Mouse (Mus musculus): Measurements from ENCODE around the gene Atp1b1. TPM values are rescaled to one million over a fixed set of nuclear protein-coding genes. Genes with fewer than 3 reads are reported as not detected.

Atp1b1 gene
- polyA plus RNA-seq, 1 experiment from 2014 or later, result 45.5 TPM

- H3K4me3 ChIP-seq, result no peak overlapping the region
- no peaks in the 10 kb centered on the region for H3K27me3 ChIP-seq
- no peak overlapping the region for H3K4me2 ChIP-seq (replicated peaks)
- H3K36me3 ChIP-seq, result no peaks in the 10 kb centered on the region
- H3K4me1 ChIP-seq, result peaks cover 8% of the 10 kb centered on the region; the same call in 1 of the 2 replicates
- whole genome bisulfite sequencing, result 90% methylated on average over 7 of the region's 7 CpGs
- no peak overlapping the region for H3K27ac ChIP-seq (replicated peaks)
- no peak overlapping the region for H3K9ac ChIP-seq (replicated peaks)
- no peaks in the 10 kb centered on the region for H3K9me3 ChIP-seq
- ATAC-seq (ENCODE audit: low FRiP score, low read depth), result no peak
Observed at GRCm38 (mm10) chr1:164411306-164411705, 46.8 kb downstream of the Atp1b1 start.

GRCm38 (mm10) chr1:164408655-164409054, 49.5 kb downstream of the Atp1b1 start:
- H3K36me3 ChIP-seq, result peaks cover 5% of the 10 kb centered on the region; the same call in 1 of the 2 replicates
- peak; percentile 47; the same call in 1 of the 2 replicates for ATAC-seq (ENCODE audit: low FRiP score, low read depth)
- no peak overlapping the region for H3K9ac ChIP-seq (replicated peaks)
- no peak overlapping the region for H3K4me2 ChIP-seq (replicated peaks)
- H3K27ac ChIP-seq (replicated peaks), result no peak overlapping the region
- WGBS, result 45% methylated on average over 2 of the region's 2 CpGs
- no peaks in the 10 kb centered on the region for H3K27me3 ChIP-seq
- H3K4me3 ChIP-seq, result no peak overlapping the region
- no peaks in the 10 kb centered on the region for H3K9me3 ChIP-seq
- peaks cover 8% of the 10 kb centered on the region; the same call in 1 of the 2 replicates for H3K4me1 ChIP-seq

- Histone ChIP-seq H3K4me1 (peaks cover 8% of the 10 kb centered on the region; the same call in 1 of the 2 replicates), H3K4me2 (replicated peaks) (no peak overlapping the region), H3K27ac (replicated peaks) (no peak overlapping the region), H3K4me3 (no peak overlapping the region), H3K9ac (replicated peaks) (no peak overlapping the region), H3K9me3 (peaks cover 6% of the 10 kb centered on the region), H3K27me3 (no peaks in the 10 kb centered on the region), H3K36me3 (peaks cover 17% of the 10 kb centered on the region)
- 43% methylated on average over 5 of the region's 5 CpGs for WGBS
- no peak for ATAC-seq (ENCODE audit: low FRiP score, low read depth)
Observed at GRCm38 (mm10) chr1:164406506-164406905, 51.6 kb downstream of the Atp1b1 start.

GRCm38 (mm10) chr1:164405385-164405802, 52.8 kb downstream of the Atp1b1 start:
- WGBS, result 75% methylated on average over 5 of the region's 5 CpGs
- no peak overlapping the region for H3K9ac ChIP-seq (replicated peaks)
- peaks cover 8% of the 10 kb centered on the region; the same call in 1 of the 2 replicates for H3K4me1 ChIP-seq
- H3K27ac ChIP-seq (replicated peaks), result no peak overlapping the region
- H3K36me3 ChIP-seq, result peaks cover 17% of the 10 kb centered on the region
- no peaks in the 10 kb centered on the region for H3K27me3 ChIP-seq
- no peak overlapping the region for H3K4me2 ChIP-seq (replicated peaks)
- H3K4me3 ChIP-seq, result no peak overlapping the region
- H3K9me3 ChIP-seq, result peaks cover 6% of the 10 kb centered on the region
- ATAC-seq (ENCODE audit: low FRiP score, low read depth), result no peak

GRCm38 (mm10) chr1:164399578-164399977, 58.6 kb downstream of the Atp1b1 start:
- peaks cover 6% of the 10 kb centered on the region for H3K9me3 ChIP-seq
- H3K9ac ChIP-seq (replicated peaks), result no peak overlapping the region
- H3K4me2 ChIP-seq (replicated peaks), result no peak overlapping the region
- H3K4me1 ChIP-seq, result peaks cover 15% of the 10 kb centered on the region
- H3K27me3 ChIP-seq, result no peaks in the 10 kb centered on the region
- H3K36me3 ChIP-seq, result peaks cover 17% of the 10 kb centered on the region
- no peak overlapping the region for H3K27ac ChIP-seq (replicated peaks)
- 94% methylated on average over 3 of the region's 3 CpGs for WGBS
- no peak for ATAC-seq (ENCODE audit: low FRiP score, low read depth)
- H3K4me3 ChIP-seq, result no peak overlapping the region

GRCm38 (mm10) chr1:164397672-164398071, 60.5 kb downstream of the Atp1b1 start:
- ATAC-seq (ENCODE audit: low FRiP score, low read depth), result no peak
- WGBS, result 46% methylated on average over 4 of the region's 4 CpGs
- H3K9me3 ChIP-seq, result peaks cover 6% of the 10 kb centered on the region
- peaks cover 15% of the 10 kb centered on the region for H3K4me1 ChIP-seq
- H3K4me3 ChIP-seq, result no peak overlapping the region
- no peak overlapping the region for H3K9ac ChIP-seq (replicated peaks)
- no peak overlapping the region for H3K4me2 ChIP-seq (replicated peaks)
- no peak overlapping the region for H3K27ac ChIP-seq (replicated peaks)
- H3K27me3 ChIP-seq, result no peaks in the 10 kb centered on the region
- peaks cover 6% of the 10 kb centered on the region for H3K36me3 ChIP-seq

GRCm38 (mm10) chr1:164395131-164395780, 62.9 kb downstream of the Atp1b1 start:
- Histone ChIP-seq H3K4me1 (peaks cover 23% of the 10 kb centered on the region), H3K9ac (replicated peaks) (no peak overlapping the region), H3K27ac (replicated peaks) (peak overlapping the region; percentile 79), H3K36me3 (no peaks in the 10 kb centered on the region), H3K4me3 (no peak overlapping the region), H3K27me3 (no peaks in the 10 kb centered on the region), H3K4me2 (replicated peaks) (no peak overlapping the region), H3K9me3 (no peaks in the 10 kb centered on the region)
- peak; percentile 85 for ATAC-seq (ENCODE audit: low FRiP score, low read depth)
- WGBS, result 48% methylated on average over 6 of the region's 6 CpGs

- Histone ChIP-seq H3K9ac (replicated peaks) (no peak overlapping the region), H3K36me3 (no peaks in the 10 kb centered on the region), H3K4me3 (no peak overlapping the region), H3K27me3 (no peaks in the 10 kb centered on the region), H3K27ac (replicated peaks) (peak overlapping the region; percentile 64; the same call in 1 of the 2 replicates), H3K9me3 (no peaks in the 10 kb centered on the region), H3K4me1 (peaks cover 19% of the 10 kb centered on the region), H3K4me2 (replicated peaks) (no peak overlapping the region)
- ATAC-seq (ENCODE audit: low FRiP score, low read depth), result peak; percentile 81
- WGBS, result 32% methylated on average over 3 of the region's 3 CpGs
Observed at GRCm38 (mm10) chr1:164392176-164392575, 66.0 kb downstream of the Atp1b1 start.

GRCm38 (mm10) chr1:164389743-164390142, 68.4 kb downstream of the Atp1b1 start:
- no peak for ATAC-seq (ENCODE audit: low FRiP score, low read depth)
- 92% methylated on average over 4 of the region's 4 CpGs for WGBS
- no peaks in the 10 kb centered on the region for H3K27me3 ChIP-seq

More at GRCm38 (mm10) chr1:164389743-164390142, 68.4 kb downstream of the Atp1b1 start:
- peaks cover 9% of the 10 kb centered on the region for H3K4me1 ChIP-seq
- no peak overlapping the region for H3K4me2 ChIP-seq (replicated peaks)
- no peak overlapping the region for H3K4me3 ChIP-seq
- H3K27ac ChIP-seq (replicated peaks), result no peak overlapping the region
- H3K9ac ChIP-seq (replicated peaks), result no peak overlapping the region
- no peaks in the 10 kb centered on the region for H3K36me3 ChIP-seq
- H3K9me3 ChIP-seq, result no peaks in the 10 kb centered on the region

Other genes starting within 250 kb of the Atp1b1 start
- gene Slc19a2, start 209.3 kb downstream of the Atp1b1 start, polyA plus RNA-seq (2016; fragmentation: Nextera tagmentation; extraction: Ambion mirVana), result 10.7 and 11.1 TPM in 2 replicates
- gene Ccdc181, start 182.8 kb downstream of the Atp1b1 start, polyA plus RNA-seq (2016; fragmentation: Nextera tagmentation; extraction: Ambion mirVana), result 16.8 and 18.4 TPM in 2 replicates
- 27.8 and 30.5 TPM in 2 replicates for gene Nme7, start 154.2 kb downstream of the Atp1b1 start, polyA plus RNA-seq (2016; fragmentation: Nextera tagmentation; extraction: Ambion mirVana)
- gene Blzf1, start 150.9 kb downstream of the Atp1b1 start, polyA plus RNA-seq (2016; fragmentation: Nextera tagmentation; extraction: Ambion mirVana), result 26.5 and 28.9 TPM in 2 replicates

All from midbrain, embryonic 12.5 days (tissue).